Mouse (Mus musculus) megakaryocyte, adult 5-6 weeks (primary cell): ENCODE measurements at regions not wholly inside any gene's neighbourhood (a gene's known extent, or its start where the extent isn't known, plus 50 kb on each side); places are given as distances from the start of the nearest gene placed in this dataset.

ENCODE experiments used
- ATAC-seq: 2 replicates; pipeline ENCODE4 v1.8.0; 2016; ENCODE audit warnings: mild to moderate bottlenecking, inconsistent platforms; ENCODE audit not compliant: poor library complexity, severe bottlenecking

DNA sequence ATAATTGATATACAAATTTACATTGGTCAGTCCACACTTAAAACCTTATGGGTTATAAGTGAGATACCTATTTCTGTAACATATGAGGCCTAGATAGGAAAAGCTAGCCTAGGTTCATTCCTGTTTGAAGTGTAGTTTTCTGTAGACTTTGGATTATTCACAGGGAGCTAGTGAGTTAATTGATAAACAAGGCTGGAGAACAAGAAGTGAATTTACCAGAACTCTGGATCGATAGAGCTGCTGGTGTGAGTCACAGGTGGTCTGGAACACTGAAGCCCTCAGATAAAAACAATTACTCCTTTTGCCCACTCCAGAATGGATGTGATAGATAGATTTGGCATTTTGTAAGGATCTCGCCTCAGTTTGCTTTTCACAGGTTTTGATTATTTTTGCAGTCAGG, 62.0 kb upstream of the Rtl1 start:
- no peak for ATAC-seq

DNA sequence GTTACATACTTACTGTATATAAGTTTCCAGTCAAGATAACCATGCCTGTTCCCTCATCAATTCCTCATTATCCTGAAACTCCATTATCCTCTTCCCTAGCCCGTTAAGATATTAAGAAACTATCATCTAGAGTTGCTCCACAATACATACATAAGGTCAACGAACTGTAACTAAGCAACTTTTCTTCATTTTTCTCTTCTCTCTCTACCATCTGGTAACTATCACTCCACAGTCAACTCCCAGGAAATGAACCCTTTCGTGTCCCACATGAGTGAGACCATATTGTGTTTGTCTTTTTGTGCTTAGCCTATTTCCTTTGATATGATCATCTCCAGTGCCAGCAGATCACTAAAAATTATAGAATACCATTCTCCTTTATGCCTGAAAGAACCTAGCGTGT, 74.6 kb upstream of the Rtl1 start:
- no peak for ATAC-seq

DNA sequence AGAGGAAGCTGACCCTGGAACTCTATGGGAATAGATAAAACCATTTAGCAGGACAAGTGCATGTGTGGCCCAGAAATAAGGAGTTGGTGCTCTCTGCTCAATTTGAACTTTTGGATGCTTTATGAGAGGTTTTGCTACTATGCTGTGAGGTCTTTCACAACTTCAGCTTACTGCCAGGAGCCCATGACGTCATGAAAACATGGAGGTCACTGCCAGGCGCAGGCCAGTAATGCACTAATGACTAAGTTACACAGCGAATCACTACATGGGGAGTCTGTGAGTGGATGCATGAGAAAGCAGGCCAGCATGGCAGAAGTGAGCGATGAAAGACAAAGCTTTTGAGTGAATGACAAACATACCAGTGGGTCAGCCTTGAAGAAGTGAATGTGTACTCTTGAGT, 93.9 kb upstream of the Rtl1 start:
- no peak for ATAC-seq

DNA sequence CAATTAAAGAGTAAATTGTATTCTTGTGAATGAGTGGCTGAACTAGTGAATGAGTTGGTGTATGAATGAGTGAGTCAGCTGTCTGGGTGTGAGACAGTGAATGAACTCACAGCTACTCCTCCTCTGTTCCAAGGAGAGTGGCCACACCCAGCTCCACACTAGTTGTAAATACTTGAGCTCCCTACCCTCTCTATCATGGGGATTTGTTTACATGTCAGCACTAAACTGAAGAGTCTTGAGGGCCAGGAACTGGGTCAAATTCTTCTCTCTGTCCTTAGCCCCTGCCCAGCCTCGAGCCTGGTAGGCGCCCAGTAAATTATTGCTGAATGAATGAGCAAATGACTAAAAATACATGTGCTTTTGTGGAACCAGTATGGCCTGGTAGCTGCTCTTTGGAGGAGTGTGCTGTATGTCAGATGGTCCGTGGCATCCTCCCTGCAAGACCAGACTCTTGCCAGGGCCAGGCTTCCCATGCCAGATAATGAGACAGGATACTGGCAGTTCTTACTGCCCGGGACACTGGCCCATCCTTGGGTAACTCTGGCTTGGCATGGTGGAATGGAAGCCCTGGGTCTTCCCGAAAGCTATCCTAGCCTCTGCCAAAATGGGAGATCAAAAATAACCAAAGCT, 94.8 kb upstream of the Rtl1 start:
- ATAC-seq = no peak

DNA sequence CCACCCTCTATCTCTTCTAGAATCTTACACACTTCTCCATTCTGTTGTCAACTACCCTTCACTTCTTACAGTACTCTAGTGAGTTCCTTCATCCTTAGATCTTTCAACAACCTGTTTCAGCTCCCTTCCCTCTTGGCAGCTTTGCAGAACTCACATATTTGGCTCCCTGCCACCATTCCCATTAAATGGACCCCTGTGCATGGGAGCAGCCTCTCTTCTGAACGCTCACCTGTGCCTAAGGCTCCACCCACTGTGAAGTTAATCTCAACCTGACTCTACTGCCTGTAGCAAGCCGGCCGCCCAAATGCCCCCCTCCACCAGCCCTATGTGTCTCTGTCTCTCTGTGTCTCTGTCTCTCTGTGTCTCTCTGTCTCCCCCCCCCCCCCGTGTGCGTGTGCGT, 106.7 kb upstream of the Rtl1 start:
- no peak for ATAC-seq

DNA sequence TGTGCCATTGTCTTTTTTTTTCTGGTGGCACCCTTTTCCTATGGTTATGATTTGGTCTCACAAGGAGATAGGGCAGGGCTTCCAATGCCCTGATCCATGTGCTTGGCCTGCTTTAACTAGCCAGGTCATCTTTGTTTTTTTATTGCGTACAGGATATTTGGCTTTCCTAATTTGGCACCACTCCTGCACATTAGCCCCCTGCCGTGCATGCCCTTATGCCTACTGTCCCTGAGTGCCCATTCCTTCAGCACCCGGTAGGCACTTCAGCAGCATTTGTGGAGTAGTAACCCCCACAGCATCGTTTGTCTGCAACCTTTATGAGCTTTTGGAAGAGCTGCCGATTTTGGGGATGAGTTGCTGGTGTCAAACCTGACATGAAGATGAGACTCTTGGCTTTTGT, 109.5 kb upstream of the Rtl1 start:
- ATAC-seq = no peak

DNA sequence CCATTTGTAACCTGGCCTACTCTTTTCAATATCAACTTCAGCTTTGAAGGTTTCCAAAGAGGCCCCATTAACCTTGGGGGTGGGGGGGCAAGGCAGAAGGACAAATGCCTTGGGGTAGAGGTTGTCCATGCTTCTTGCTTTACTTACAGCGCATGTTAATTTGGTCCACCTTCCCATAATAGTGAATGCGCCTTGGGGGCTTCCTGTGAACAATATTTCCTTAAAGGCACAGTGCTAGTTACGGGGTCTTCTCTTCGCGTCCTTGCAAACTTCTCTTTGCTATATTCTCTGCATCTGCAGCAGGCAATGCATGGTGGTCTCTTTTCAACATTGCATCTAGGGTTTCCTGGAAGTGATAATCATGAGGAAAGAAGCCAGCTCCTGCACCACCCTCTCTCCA, 111.3 kb upstream of the Rtl1 start:
- ATAC-seq = no peak

DNA sequence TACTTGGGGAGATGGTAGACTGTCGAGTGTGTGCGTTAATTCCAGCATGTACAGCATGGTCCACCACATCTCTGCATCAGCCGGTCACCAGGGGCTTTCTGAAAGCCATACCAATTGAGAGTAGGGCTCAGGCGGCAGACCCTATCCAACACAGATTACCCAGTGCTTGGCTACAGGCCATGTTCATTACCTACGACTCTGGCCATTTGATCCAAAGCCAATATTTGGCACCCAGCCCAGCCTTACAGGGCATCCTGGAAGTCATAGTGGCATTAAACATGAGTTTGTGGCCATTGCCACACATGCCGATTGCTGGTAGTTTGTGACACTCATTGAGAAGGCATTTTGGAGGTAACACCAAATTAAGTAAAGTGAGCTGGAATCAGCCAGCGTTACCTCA, 111.8 kb upstream of the Rtl1 start:
- no peak for ATAC-seq

DNA sequence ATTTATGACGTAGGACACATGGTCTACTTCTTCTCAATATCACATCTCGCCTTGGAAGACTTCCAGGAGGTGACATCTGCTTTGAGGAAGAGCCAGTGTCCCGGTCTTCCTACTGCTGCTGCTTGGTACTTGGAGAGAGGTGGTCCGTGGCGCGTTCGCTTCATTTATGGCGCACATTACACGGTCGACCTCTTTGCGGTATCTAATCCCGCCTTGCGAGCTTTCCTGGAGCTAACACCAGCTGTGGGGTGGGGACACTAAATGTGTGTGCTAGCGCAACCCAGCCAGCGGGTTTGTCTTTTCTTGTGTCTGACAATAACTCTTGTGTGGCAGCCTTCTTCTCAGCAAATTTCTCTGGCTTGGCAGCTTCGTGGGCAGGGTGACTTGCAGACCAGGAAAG, 112.3 kb upstream of the Rtl1 start:
- ATAC-seq = no peak

DNA sequence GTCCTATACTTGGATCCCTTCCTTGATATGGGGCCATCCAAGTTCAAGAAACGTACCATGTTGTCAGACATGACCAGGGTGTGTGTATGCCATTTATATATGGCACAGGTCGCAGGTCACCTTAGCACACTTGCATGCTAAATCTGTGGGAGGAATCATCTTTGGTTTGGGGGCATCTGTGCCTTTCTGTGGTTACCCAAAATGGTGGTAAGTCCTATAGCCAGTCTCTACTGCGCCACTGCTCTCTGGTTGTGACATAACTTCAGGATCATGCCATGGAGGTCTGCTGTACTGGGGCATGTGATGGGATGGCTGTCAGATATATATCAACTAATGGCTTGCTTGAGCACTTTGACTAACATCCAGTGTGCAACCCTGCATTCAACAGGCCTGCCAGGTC, 112.9 kb upstream of the Rtl1 start:
- ATAC-seq = no peak

DNA sequence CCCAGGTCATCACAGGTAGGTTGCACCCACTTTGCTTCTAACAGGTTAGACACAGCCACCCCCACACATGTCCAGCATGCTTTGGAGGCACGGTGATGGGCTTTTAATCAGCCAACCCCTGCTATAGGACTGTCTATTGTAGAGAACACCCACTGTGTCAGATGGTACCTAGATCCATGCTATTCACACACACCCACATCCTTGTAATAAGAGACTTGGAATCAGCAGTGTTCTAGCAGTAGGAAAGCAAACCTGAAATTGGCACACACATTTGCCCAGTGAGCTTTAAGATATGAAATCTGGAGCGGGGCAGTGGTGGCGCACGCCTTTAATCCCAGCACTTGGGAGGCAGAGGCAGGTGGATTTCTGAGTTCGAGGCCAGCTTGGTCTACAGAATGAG, 113.9 kb upstream of the Rtl1 start:
- ATAC-seq = no peak

DNA sequence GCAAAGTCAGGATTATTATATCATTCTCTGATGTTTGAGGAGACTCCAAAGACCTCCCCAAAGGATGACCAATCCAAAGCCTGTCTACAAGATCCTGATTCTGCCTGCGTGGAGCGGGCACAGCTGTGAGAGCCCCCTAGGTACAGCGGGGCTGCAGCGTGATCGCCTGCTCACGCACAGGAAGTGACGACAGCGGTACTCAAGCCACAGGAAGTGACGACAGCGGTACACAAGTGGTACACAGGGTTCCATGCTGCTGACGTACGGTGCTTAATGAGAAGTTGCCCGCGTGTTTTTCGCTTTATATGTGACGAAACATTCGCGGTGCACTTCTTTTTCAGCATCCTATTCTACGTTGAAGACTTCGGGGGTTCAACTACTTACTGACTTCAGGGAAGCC, 116.9 kb upstream of the Rtl1 start:
- no peak for ATAC-seq

DNA sequence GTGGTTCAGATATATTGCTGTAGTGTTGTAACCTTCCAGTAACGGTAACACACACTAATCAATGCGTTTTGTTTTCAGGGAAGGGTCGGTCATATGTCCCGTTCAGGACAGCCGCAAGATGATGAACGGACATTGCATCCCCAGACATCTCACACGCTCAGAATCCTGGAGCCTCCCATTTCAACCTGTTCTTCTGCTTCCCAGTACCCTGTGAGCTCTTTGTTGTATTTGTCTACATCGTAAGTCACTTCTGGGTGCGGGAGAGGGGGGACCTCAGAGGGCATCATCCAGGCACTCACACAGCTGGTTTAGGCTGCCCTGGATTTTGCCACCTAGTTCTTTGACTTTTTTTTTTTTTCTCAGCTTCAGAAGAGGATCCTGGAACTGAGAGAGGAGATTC, 117.9 kb upstream of the Rtl1 start:
- no peak for ATAC-seq

DNA sequence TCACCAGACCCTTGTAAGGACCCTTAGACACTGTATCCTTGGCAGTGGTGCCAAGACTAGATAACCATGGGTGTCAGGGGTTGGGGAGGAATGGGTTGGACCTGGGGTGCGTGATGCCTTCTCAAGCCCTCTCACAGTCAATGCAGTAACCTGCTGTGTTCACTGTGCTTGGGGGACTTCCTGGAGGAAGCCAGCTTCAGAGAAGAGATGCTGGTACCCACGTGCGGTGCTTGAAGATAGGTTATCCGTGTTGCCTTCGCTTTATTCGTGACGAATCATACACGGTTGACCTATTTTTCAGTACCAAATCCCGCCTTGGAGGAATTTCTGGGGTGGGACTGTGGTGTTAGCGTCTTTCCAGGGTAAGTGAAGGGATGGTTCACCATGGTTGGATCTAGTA, 138.1 kb upstream of the Rtl1 start:
- no peak for ATAC-seq

DNA sequence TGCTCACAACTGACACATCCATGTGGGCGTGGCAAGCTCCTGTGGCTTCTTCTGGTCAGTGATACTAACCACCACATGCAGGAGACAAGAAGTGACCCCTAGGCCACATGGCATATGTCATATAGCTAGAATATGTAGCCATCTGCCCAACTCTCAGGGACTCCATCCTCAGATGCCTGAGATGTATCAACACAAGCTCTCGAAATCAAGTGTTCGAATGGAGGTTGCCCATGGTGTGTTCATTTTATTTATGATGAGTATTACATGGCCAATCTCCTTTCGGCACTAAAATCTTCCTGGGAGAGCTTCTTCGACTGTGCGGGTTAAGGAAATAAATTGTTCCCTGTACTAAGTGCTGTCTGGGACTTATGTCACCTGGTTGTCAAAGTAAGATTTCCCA, 138.8 kb upstream of the Rtl1 start:
- no peak for ATAC-seq

DNA sequence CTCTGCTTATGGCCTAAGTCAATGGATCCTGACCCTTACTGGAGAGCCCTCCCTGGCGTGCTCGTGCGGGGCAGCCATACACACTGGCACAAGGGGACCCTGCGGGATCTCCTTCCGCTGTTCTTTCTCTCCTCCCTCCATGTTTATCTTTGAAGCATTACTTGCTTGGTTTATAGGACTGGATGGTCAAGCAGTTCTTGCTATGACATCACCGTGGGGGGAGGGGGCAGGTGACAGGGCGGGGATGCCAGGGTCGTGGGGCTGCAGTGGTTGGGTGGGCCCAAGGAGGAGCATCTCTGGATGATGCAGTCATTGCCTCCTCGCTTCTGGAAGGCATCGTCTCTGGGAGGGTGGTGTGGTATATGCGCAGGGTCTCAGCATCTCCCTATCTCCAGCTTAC, 142.4 kb upstream of the Rtl1 start:
- ATAC-seq = no peak

DNA sequence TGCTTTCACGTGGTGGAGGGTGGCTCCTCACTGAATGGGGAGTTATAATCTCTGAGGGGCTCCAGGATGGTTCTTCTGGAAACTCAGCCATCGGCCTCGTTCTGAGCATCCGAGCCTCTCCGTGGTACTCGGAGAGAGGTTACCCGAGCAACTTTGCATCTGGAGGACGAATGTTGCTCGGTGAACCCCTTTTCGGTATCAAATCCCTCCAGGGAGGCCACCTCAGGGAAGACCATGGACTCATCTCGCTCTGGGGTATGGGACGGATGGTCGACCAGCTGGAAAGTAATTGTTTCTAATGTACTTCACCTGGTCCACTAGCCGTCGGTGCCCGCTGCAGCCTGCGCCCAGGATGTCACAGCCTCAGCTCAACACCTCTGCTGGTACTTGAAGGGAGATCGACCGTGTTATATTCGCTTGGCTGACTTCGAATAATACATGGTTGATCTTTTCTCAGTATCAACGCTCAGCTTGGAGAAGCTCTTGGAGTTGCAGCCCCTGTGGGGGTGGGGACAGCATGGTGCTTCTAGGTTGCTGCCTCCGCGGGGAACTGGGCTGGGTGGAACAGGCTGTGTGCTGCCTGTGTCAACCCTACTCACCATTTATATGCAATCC, 143.0 kb upstream of the Rtl1 start:
- ATAC-seq = no peak

DNA sequence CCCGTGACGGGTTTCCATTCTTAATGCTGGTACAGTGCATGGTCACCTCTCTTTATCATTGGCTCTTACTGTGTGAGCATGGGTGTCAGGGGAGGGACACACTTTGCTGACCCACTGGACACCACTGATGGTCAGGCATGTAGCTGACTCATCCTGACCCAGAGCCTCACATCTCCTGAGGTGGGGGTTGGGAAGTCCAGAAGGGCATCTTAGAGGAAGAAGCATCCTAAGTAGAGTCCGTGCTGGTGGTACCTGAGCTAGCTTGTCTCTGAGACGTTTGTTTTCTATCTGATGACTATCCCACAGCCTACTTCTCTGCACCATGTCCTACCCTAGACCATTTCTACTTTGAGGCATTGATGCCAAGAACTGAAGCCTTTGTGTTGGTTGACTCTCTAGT, 144.1 kb upstream of the Rtl1 start:
- ATAC-seq = no peak

DNA sequence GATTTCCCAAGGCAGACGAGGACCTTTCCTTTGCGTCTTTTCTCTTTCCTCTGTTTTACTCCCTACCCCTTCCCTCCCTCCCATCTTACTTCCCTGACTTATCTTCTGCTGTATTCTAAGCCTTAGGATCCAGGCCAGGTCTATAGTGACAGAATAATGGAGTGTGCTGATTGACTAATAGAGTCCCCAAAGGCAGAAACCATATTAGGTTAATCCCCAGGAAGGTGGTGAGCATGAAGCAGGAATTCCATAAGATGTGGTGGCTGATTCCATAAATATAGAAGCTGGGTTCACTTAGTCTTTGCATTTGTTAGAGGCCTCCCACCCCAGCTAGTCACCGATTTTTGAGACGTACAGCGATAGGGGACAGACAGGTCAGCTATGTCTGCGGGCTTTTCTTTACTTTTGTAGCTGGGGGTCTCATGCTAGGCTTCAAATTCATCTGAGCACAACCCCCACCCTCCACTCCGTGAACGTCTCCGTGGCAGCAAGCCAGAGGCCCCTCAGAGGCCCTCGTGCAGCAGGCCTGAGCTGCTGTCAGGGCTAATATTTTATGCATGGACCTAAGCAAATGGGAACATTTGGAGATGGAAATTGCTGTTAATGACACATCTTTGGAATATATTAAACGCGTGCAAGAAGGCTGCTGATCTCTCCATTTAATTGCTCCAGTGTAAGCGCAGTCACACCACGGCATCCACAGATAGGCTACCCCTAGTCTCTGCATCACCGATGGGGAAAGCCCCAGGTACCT, 145.8 kb upstream of the Rtl1 start:
- no peak for ATAC-seq

DNA sequence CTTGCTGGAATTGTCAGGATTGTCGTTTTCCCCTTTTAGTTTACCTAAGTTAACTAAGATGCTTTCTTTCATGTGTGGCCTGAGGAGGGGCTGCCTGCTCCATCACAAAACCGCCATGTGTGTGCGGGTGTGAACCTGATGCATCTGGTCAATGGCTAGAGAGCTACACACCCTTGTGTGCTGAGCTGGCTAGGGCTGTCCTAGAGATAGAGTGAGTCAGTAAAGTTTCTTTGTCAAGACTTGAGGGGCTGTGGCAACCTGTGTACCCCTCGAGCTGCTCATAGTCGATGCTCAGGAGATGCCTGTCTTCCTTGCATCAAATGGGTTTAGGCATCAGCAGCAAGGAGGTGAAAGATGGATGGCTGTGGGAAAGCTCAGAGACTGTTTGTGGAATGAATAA, 147.1 kb upstream of the Rtl1 start:
- ATAC-seq = no peak

DNA sequence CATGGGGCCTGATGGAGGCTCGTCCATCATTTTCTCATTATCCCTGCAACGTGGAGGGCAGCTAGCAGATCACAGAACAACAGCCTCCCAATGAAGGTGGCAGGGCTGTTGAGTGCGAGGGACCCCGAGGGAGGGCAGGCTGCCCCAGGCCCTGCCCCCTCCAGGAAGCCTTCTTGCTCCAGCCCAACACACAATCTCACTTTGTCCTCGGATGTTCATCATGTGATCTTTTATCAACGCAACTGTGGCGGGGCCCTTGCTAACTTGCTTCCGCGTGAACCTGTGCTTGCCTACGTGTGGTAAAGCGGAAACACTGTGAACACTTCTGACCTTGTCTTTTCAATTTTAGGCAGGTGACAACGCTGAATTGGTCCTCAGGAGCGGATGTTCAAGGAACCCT, 147.6 kb upstream of the Rtl1 start:
- no peak for ATAC-seq

DNA sequence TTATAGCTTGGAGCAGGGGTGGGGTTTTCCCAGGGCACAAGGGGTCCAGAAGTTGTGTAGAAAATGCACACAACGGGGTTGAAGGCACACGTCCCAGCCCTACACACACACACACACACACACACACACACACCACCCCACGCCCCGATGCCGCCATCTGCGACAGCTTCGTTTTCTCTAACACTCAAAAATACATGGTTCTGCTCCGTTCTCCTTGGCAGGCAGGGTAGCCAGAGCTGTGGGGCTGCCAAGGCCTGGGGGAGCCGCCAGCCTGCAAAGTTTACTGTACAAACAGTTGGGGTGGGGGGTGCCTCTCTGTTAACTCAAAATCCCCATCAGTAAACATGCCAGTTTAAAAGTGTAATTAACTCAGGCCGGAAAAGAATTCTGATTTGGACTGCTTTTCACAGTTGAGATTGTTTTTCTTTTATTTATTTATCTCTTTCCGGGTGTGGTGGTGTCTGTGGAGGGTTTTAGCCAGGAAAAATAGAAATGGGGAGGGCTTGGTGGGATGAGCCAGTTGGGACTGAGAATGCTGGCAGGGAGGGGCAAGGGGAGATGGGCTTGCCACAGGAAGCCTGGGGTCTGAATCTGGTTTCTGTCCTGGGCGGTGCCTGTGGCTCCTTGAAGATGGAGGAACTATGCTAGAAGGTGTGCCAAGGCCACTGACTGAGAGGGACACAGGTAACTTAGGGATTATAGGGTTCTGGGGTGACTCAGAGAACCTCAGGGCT, 148.4 kb upstream of the Rtl1 start:
- no peak for ATAC-seq
